Mouse (Mus musculus) right cerebral cortex, adult 18-20 months (tissue): ENCODE measurements around the gene Immp2l.
A peak's percentile ranks its signal among the peaks of the same experiment; 100 is the strongest.

Experiments used
- DNase-seq: peaks from one replicate; pipeline ENCODE4 v3.0.0; 2022; ENCODE audit warnings: mixed read lengths

Immp2l gene

DNA sequence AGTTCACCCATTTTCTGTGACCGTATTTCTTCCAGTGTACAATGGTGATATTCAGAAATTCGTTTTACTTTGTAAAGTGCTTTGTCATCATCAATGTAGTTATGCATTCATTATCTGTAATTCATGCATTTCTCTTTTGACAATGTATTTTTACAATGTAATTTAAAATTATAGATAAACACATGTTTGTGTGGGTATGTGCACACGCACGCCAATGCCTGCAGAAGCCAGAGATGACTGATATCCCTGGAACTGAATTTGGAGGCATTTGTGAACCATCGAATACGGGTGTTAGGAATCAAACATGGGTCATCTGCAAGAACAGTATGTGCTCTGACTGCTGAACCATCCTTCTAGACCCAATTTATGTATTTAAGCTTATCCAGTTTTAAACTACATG lies 161.6 kb downstream of the Immp2l start:
- DNase-seq = no peak

DNA sequence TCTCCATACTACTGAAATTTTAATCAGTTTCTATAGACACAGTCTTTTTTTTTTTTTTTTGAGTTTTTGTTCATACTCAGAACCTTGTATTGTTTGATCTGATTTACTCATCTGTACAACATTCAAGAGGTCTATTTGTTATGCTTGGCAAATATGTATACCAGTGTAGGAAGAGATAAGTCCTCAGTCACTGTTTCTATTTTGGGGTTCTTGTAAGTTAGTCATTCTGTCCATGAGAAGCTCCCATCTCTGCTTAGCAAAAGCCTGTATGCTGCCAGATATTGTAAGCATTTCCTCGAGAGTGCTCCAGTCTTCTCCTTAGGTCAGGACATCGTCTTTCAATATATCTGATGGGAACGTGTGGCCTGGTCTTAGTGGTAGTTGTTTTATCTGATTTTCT lies 168.9 kb downstream of the Immp2l start:
- DNase-seq = no peak

DNA sequence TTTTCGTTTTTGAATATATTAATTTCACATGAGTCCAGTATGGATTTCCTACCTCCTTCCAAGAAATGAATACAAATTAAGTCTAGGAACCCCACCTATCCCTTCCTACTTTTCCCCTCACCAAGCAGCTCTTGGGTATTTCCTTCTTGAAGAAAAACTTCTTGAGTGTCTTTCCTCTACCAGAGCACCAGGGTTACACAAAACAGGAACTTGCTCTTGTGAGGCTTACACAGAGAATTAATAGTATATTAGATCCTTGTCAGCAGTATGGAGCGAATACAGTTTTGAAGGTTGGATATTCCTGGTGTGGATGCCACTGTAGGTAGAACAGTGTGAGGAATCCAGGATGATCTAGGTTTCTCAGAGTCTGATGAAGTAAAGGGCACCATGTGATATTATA lies 172.5 kb downstream of the Immp2l start:
- no peak for DNase-seq

DNA sequence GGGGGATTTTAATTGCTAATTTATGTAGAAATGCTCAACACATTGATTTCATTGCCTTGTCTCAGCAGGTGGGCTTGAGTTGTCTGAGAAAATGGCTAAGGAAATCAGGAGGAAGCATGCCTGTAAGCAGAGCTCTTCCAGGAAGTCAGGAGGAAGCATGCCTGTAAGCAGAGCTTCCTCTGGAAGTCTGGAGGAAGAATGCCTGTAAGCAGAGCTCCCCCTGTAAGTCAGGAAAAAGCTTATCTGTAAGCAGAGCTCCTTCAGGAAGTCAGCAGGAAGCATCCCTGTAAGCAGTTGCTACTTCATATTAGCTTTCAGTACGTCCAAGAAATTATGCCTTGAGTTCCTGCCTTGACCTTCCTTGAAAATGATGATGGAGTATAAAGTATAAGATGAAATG lies 191.3 kb downstream of the Immp2l start:
- no peak for DNase-seq

DNA sequence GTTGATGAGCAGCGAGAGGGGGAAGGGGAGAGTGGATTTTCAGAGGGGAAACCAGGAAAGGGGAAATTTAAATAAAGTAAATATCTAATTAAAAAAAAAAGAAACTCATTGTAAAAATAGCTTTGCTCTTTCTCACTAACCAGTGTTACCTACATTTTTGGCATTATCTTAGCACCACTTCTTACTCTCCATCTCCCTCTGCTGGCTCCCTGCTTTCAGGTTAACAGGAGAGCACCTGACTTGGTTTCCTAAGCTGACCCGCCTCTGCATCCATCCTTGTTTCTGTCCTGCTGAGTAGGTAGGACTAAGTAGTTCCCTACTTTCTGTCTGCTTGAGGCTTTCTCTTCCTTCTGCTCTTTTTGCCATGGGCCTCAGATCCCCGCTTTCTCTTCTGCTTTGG lies 198.0 kb downstream of the Immp2l start:
- DNase-seq = no peak

DNA sequence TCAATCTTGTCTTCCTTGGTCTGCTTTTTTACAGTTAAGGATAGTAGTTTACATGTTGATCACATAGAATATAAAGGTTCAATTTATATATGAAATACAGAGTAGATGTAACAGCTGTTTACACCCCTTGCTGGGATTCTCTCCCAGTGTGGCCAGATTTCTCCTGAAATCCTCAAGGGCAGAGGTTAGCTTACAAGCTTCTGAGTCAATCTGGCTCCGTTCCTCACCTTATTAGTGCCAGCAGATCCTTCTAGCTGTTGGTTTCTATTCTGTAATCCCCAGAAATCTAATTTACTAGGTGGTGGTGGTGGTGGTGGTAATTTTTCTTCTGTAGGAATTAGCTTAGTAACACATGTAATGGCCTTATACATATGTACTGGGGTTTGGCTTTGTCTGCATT lies 199.8 kb downstream of the Immp2l start:
- no peak for DNase-seq

DNA sequence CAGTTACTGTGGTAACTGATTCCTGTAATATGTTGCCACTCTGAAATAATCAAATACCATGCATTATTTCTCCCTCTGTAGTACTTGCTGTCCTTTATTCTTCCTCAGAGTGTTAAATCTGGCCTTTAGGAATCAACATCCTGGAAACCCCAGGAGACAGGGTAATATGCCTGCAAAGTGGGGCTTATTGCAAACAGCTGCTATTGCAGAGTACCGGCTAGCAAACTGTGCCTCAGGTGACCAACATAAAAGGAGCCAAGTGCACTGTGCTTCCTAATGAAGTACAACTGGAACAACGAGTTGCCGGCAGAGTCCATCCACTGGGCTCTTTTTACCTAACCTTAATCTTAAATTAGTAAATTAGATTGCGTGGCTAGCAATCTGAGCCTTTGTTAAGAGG lies 200.6 kb downstream of the Immp2l start:
- DNase-seq = no peak

DNA sequence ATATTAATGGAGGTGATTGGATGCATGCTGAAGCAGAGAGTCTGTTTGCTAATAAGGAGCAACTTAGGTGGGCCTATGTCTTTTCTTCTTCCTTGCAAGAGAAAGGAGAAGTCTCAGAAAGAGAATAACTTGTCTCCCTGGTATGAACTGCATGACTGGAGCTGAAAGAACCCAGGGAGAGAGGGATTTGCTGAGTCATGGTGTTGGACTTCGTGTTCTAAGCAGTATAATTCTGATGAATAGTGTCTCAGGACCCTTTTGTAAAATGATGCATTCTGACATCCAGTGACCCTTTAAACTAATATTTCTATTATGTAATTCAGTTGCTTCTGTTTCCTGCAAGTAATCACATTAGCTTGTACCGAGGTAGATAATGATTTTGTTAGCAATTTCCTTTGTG lies 208.1 kb downstream of the Immp2l start:
- no peak for DNase-seq

DNA sequence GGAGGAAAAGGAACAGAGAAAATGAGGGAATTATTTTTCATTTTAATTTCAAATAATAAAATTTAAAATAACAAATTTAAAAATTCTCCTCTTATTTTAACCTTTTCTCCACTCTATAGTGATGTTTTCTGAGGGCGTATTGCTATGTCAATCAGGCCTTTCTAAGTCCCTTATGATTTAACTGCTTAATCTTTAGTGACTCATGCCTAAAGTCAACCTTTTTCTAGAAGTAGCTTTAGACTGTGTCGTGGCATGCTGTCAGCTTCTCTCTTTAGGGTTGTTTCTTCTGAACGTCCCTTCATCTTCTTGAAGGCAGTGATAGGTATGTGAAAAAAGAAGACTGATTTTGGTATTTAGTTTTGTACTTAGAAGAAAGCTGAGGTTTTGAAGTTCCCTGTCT lies 214.0 kb downstream of the Immp2l start:
- no peak for DNase-seq

DNA sequence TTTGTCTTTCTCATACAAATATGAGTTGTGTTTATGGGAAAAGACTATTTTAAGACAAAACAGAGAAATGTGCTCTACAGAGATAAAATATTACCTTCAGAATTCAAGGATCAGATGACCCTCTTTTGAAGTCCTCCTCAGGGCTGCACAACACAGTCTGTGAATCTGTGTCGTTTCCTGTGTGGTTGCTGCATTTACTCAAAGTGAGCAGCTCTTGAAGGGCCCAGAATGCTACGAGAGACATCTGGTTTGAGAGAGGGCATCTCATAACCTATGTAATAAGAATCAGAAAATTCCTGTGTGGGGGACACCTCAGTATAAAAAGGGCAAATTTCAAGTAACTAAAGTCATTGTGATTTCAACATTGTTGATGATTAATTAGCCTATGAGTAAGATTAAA lies 217.3 kb downstream of the Immp2l start:
- no peak for DNase-seq

DNA sequence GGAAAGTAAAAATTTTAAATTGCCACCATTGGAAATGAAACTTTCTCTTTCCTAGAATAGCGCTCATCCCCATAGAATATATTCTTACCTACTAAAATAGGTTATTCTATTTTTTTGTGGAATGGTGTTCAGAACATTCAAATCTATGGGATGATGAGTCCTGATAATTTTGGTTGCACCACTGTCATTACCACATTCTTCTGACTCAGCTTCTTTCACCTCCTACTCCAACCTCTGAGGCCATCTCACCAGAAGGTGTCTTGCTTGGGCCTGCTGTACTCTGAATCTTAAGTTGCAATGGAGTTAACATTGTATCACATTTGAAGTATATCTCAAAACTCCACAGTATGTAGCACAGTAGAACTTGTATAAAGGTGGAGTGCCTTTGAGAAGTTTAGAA lies 224.4 kb downstream of the Immp2l start:
- DNase-seq = peak; percentile 63

DNA sequence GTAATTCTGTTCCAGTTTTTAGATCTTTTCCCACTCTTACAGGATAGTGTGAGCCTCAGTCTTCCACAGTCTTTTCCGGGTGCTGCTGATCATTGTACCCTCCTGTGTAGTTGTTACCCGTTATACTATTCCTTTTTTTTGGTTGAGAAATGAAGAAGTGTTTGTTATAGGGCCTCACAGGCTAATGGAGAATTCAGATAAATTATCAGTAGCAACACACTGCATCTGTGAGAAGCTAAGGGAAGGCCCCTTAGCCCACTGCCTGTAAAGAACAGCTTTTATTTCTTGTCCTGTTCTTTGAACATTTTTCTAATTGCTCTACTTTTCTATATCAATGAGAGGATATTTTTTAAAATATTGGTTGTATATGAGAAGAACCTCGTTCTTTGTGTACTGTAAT lies 226.2 kb downstream of the Immp2l start:
- DNase-seq = no peak

DNA sequence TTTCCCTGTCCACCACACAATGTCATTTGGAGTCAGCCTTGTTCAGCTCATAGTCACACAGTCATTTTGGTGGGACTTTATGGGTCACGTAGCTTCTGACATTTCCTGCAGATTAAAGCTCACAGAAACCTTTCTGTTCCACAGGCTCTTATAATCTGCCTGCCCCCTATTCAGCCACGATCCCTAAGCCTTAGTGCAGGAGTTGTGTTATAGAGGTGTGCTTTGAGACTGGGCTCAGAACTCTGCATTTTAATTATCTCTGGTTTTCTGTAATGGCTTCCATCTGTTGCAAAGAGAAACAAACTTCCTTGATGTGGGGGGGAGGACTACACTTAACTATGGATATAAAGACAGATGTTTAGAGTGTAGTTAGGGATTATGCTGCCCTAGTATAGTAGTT lies 234.0 kb downstream of the Immp2l start:
- DNase-seq = no peak

DNA sequence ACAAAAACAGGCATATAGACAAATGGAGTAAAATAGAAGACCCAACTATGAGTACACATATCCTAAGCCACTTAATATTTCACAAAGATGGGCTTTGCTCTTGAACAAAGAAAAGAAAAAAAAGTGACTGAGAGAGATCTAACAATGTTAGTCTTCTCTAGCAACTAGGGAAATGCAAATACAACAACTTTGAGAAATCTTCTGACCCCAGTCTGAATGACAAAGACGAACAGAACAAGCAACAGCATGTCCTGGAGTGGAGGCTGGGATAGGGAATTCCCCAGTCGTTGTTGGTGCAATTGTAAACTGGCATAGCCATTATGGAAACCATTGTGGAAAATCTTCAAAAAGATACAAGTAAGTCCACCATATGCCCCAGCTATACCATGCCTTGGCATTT lies 235.7 kb downstream of the Immp2l start:
- DNase-seq = no peak

DNA sequence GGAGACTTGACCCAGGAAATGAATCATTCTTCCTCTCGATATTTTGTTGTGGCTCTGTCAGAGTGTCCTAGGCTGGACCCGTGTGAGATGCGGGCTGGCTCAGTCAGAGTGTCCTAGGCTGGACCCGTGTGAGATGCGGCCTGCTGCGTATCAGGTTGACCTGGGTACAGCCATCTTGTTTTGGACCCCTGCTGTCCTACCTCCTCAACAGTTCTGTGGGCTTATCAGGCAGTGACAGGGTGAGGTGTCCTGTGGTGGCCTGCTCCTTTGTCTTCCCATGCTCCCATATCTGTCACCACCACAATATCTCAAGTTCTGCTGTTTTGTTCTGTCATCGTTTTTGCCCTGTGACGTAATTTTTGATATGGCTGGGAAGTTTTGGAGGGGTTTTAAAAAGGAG lies 250.2 kb downstream of the Immp2l start:
- DNase-seq = no peak

DNA sequence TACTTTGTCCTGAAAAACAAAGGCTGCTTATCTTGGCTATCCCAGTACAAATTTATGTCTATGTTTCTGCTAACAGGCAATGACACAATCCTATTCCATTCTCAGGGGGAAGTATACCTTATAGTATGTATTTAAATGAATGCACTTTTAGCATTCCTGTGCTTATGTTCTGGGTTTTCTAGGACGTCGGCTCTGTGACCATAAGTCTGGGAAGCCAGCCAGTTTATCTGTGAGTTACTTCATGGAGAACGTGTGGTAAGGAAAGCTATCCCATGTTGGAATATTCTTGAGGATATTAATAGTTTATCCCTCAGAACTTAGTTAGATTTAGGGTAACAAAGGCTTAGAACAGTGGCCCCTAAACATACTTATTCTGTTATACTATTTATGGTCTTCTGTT lies 251.5 kb downstream of the Immp2l start:
- DNase-seq = no peak

DNA sequence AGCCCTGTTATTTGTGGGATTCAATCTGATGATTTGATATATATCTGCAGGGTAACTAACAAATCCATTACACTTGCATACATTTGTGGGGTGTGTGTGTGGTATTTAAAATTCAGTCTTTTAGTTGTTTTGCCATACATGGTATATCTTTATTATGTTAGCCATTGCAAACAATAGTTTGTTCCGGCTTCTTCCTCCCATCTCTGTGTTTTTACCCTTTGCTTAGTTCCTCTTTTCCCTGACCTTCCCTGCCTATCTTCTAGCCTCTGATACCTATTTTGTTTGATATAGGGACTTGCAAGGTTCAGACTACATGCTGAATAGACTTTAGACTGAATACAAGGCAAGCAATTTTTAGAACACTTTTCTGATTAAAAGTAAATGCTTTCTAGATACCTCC lies 254.0 kb downstream of the Immp2l start:
- DNase-seq = no peak

DNA sequence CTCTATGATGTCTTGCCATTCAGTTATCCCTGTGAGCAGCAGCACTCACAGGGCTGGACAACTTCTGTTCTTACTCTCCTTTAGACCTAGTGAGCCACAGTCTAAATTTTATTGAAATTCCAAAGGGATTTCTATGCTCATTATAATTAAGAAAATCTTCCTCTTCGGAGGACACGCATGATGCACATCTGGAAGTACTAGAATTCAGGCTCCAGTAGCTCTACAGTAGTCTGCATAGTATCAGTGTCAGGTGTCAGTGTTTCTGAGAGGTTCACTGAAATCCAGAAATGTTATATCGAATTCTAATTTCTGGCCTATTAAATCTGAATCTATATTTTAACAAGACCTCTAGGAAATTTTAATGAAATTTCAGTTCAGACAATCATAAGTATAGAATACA lies 265.2 kb downstream of the Immp2l start:
- DNase-seq = no peak

DNA sequence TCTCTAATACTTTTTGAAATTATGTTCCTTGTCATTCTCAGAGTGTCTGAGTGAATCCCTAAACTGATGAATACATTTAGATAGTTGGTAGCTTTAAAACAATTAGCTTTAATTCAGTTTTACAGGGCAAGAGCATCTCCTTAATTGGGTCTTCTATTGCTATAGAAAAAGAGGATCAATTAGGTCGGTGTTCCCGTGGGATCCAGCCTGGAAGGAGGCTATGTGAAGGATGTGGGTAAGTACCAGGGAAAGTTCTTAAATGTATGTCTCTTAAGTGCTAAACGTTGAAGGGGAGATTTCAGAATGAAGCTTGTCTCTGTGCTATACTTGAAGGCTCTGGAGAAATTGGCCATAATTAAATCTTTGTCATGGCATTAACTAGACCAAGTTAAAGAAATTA lies 283.1 kb downstream of the Immp2l start:
- DNase-seq = no peak

DNA sequence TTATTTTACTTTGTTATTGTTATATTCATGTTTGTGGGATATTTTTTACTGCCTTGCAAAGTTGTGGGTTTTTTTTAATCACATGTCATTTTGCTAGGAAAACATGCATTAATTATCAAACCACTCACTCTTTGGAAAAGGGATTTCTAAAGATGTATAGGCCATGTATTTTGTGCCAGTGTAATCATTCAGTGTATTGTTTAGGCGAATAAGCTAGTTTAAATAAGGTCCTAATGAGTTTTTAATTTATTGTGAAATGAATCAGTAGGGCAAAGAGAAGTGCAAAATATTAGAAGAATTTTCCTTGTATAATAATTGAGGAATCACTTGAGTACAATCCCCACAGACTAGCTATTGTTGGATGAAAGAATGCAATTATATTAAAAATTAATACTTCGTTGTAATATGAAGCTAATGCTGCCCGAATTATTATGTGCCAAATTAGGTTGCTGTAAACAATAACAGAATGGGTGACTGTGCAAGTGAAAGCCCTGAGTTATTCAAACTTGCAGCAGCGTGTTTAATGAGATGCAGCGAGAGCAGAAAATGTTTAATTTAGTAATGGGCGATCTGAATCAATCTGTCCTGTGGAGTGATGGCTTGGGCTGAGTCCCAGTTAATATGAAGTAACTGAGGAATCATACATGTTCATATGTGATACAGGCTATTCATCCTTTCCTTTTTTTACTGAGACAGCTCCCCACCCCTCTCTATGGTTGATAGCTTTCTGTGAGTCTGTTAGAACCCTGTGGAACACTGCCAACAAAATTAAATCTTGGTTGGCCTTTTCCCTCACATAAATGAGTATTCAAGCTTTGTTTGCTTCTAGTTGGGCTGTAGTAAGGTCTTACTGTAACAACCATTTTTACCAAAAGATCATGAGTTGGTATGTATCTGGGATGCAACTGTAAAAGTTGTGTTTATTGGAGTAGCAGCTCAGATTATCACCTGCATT lies 285.1 kb downstream of the Immp2l start:
- DNase-seq = no peak

DNA sequence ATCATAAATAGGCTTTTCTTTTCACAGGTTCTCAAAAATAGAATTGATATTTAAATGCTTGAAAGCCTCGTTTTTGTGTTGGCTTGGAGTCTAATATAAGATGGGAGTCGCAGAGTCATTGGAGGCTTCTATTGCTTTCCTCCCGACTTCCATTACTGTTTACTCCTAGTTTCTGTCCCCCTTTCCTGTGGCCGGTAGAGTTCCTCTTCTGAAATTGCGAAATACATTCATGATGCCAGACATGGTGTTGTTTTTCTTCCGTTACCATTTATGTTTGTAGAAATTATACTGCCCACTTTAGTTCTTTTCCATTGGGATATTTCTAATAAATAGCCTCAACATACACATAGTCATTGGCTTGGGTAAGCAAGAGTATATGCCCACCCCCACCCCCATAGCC lies 289.5 kb downstream of the Immp2l start:
- DNase-seq = no peak

DNA sequence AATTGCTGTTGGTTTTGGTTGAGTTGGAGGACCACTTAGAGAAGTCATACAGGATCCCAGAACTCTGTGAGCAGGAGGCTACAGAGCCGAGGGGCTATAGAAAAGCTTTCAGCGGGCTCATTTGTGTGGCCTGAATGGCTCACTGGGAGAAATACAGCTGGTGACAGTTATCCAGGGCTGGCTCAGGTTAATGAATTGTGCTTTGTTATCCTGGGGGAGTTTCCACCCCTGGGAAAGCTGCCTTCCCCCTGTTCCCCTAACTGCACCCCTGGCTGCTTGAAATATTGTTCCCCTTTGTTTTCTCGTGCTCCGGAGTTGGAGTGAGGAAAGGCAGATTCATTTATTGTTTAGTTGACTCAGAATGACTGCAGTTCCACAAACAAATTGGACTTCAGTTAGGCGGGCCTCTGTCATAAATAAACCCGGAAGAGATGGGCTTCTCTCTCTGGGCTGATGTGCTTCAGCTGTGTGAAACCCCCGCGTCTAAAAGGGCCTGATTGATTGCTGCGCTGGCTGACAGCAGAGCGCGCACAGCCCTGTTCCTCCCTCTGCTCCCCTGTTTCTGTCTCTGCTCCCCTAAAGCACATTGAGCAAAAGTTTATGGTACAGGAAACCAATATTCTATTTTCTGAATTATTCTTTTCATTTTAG lies 291.0 kb downstream of the Immp2l start:
- no peak for DNase-seq

DNA sequence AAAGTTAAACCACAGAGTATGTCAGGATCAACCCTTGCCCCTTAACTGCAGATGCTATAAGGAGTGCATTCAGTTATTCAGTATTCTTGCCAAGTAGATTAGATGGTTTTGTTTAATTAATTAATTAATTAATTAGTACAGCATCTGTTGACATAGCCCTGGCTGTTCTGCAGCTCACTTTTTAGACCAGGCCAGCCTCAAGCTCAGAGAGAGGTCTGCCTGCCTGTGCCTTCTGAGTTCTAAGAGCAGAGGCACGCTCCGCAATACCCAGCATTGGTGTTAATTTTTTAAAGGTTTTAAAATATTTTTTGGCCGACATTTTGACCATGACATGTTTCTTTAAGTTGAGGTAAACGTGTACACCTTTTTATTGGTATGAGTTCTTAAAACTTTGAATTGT lies 292.0 kb downstream of the Immp2l start:
- no peak for DNase-seq

DNA sequence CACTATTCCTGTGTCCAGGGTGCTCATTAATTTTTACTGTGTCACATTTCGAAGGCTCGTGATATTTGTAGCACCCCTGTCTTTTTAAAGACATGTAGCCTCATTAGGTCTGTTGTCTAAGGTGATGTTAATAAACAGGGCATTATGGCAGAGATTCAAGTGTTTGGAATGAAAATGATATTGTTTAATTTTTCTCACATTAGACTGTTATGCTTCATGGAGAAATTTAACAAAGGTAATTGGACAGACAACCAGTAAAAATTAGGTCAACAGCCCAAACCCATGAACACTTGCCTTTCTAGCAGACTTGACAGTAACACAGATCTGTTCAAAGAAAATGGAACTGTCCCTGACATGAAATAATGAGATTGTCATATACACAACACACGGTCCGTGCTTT lies 292.5 kb downstream of the Immp2l start:
- DNase-seq = no peak

DNA sequence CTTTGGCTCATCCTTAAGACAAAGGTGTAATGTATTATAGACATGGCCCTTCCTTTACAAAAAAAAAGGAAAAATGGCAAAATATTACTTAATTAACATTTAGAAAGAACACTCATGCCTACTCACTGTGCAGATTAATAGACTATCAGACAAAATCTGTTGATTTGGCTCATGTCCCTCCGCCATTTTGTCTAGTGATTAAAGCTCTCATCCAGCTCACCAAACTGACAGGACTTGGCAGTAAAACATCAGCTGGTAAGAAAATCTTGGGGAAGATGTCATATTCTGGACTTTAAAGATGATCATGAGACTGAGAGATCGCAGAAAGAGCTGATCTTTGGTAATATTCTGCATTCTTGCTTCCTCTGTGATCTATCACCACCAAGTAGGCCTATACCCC lies 293.5 kb downstream of the Immp2l start:
- DNase-seq = no peak
